Mouse (Mus musculus) ES-E14 (cell line): ENCODE measurements around the gene Hist1h2ad. TPM values are rescaled to one million over a fixed set of nuclear protein-coding genes. Genes with fewer than 3 reads are reported as not detected.
"Not testable (repeated sequence)": the region's sequence is repeated elsewhere in the genome, so short reads cannot be mapped to it uniquely, and the experiment has no call there.

Experiments used
- DNase-seq: peaks from one replicate; pipeline ENCODE4 v3.0.0-alpha.2; 2013; ENCODE audit warnings: low read depth, low spot score
- H3K27ac ChIP-seq: 2 replicates; pipeline ENCODE4 v1.5.1; 2012; ENCODE audit warnings: low read depth, mild to moderate bottlenecking, low read length, moderate library complexity, mixed read lengths; ENCODE audit not compliant: poor library complexity, insufficient read depth, severe bottlenecking
- H3K36me3 ChIP-seq: 2 replicates; pipeline ENCODE4 v1.6.1; 2012; ENCODE audit warnings: mild to moderate bottlenecking, low read length, moderate library complexity, mixed read lengths; ENCODE audit not compliant: control insufficient read depth, poor library complexity, insufficient read depth, severe bottlenecking
- H3K4me1 ChIP-seq, 2 experiments: fragments of 150-350 bp in 1 of 2; sonication (generic) in 1 of 2; 2 replicates each; pipeline ENCODE4 v1.6.1; 2012; ENCODE audit warnings: low read length in 2 of 2, mild to moderate bottlenecking in 1 of 2, mixed read lengths in 1 of 2; ENCODE audit not compliant: control insufficient read depth in 2 of 2, insufficient read depth in 2 of 2, poor library complexity in 1 of 2
- H3K4me3 ChIP-seq, 2 experiments: fragments of 150-350 bp in 1 of 2; sonication (generic) in 1 of 2; 2 replicates each; pipeline ENCODE4 v1.5.1; 2012; ENCODE audit warnings: low read length in 2 of 2, low read depth in 1 of 2, mild to moderate bottlenecking in 1 of 2, mixed read lengths in 1 of 2; ENCODE audit not compliant: insufficient read depth in 1 of 2, poor library complexity in 1 of 2, severe bottlenecking in 1 of 2
- H3K9ac ChIP-seq: 2 replicates; pipeline ENCODE4 v1.6.1; 2012; ENCODE audit warnings: low read depth, mild to moderate bottlenecking, low read length, mixed read lengths; ENCODE audit not compliant: poor library complexity, insufficient read depth, severe bottlenecking
- H3K9me3 ChIP-seq: fragments of 150-350 bp; sonication (generic); 2 replicates; pipeline ENCODE4 v1.6.1; 2012; ENCODE audit warnings: low read depth, mild to moderate bottlenecking, low read length; ENCODE audit not compliant: control insufficient read depth, insufficient read depth
- CHD2 ChIP-seq: IDR thresholded peaks from 2 replicates; pipeline ENCODE4 v1.6.1; 2014; ENCODE audit warnings: mild to moderate bottlenecking, low read depth, low read length, inconsistent platforms
- HCFC1 ChIP-seq: IDR thresholded peaks from 2 replicates; pipeline ENCODE4 v1.6.1; 2012; ENCODE audit warnings: low read length, inconsistent platforms, borderline replicate concordance; ENCODE audit not compliant: insufficient read depth
- MAFK ChIP-seq: IDR thresholded peaks from 2 replicates; pipeline ENCODE4 v1.6.1; 2014; ENCODE audit warnings: mild to moderate bottlenecking, low read depth, low read length, inconsistent platforms; ENCODE audit not compliant: insufficient read depth
- ZC3H11A ChIP-seq: IDR thresholded peaks from 2 replicates; pipeline ENCODE4 v1.6.1; 2012; ENCODE audit warnings: low read depth, mild to moderate bottlenecking, inconsistent platforms, low read length, borderline replicate concordance
- ZNF384 ChIP-seq: IDR thresholded peaks from 2 replicates; pipeline ENCODE4 v1.6.1; 2012; ENCODE audit warnings: low read depth, low read length, inconsistent platforms
- in situ Hi-C, 2 experiments: fragments of 600-800 bp; cut with MboI; formaldehyde crosslinking; loops; one replicate each; pipeline ENCODE4 v1.15.1; 2025; ENCODE audit warnings: low sequenced_read_pairs in 2 of 2, inconsistent platforms in 1 of 2; ENCODE audit not compliant: unreplicated experiment in 2 of 2
- total RNA-seq: library from RNA; depleted of rRNA; stranded (reverse); fragments of 300-350 nt; gene quantifications from 2 replicates; pipeline ENCODE4 v1.2.3, GENCODE M21; 2012

The Hist1h2ad gene
- total RNA-seq, 1 experiment, result 1,000 TPM

DNA sequence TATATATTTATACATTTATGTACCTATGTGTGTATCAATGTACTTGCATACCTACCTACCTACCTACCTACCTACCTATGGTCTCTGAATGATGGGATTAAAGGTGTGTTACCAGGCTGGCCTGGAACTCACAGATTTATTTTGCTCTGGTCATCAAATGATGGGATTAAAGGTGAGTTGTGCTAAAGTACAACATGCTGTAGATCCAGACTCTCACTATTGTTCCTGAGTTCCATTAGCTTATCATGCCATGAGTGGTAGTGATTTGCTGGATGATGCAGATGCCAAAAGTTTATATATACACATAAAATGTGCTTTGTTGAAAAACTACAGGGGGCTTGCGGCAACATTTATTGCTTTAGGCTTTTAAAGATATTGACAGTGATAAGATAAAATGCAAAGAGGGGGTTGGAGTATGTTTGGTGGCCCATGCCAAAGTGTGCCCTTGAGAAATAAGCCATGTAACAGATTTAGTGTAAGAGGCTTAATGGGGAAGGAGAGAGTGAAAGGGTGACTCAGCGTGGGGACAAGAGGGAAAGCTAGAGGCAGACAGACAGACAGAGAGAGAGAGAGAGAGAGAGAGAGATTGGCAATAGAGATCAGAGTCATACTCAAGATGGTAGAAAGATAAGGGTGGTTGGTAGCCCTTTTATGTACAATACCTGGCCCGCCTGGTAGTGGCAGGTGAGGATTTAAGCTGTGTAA, 37.0 kb upstream of the Hist1h2ad start:
- in situ Hi-C loops, result loop anchor here in 1 of 2 experiments (25.0 kb wide), 1 partner anchor 1500 kb away; the partner anchor contains the start of genes Hist1h2ag, Hist1h2ah, Hist1h2bj and Hist1h2bk
- Histone ChIP-seq H3K36me3 (no peaks in the 10 kb centered on the region), H3K4me3 (peak overlapping the region; percentile 19 to 64; a peak in 2 of 4 replicates), H3K9ac (no peak overlapping the region; the same call in 1 of the 2 replicates), H3K9me3 (no peaks in the 10 kb centered on the region), H3K4me1 (no peaks in the 10 kb centered on the region), H3K27ac (no peak overlapping the region; the same call in 1 of the 2 replicates)
- TF ChIP-seq ZNF384 (no peak), MAFK (no peak), CHD2 (no peak), ZC3H11A (no peak), HCFC1 (no peak)
- DNase-seq, result no peak

DNA sequence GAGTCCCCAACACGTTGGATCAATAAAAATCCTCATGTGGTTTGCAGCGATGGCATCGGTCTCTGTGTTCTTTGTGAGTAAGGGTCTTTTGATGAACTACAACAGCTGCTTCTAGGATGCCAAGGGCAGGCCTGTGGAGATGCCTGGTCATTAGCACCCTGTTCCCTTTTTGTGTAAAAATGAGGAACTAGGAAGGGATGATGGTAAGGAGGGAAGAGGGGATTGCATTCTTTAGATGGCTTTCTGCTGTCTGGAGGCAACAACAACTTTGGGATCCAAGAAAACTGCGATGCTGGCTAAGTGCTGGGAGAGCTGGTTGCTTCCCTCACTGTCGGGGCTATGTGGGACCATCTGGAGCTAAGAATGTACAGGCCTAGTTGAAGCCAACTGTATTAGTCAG, 35.9 kb upstream of the Hist1h2ad start:
- peak overlapping the region in 1 of 2 experiments; percentile 28; a peak in 1 of 4 replicates for H3K4me3 ChIP-seq
- H3K9ac ChIP-seq, result peak overlapping the region; percentile 51; the same call in 1 of the 2 replicates
- in situ Hi-C loops, result loop anchor here in 1 of 2 experiments (25.0 kb wide), 1 partner anchor 1501 kb away; the partner anchor contains the start of genes Hist1h2ag, Hist1h2ah, Hist1h2bj and Hist1h2bk
- TF ChIP-seq HCFC1 (no peak), ZNF384 (no peak), CHD2 (no peak), ZC3H11A (no peak), MAFK (no peak)
- no peak for DNase-seq
- H3K27ac ChIP-seq, result no peak overlapping the region
- H3K9me3 ChIP-seq, result no peaks in the 10 kb centered on the region
- H3K4me1 ChIP-seq, result no peaks in the 10 kb centered on the region
- H3K36me3 ChIP-seq, result no peaks in the 10 kb centered on the region

DNA sequence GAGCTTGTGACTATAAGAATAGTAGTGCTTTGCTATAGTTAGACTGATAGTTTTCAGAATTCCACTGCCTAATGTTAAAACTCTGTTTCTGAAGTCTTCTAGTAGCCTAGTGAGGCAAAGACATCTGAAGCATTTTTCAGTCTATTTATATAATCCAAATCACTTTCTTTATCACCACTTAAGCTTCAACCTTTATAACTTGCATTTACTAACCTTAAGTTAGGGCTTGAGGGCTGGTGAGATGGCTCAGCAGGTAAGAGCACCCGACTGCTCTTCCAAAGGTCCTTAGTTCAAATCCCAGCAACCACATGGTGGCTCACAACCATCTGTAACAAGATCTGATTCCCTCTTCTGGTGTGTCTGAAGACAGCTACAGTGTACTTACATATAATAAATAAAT, 34.4 kb upstream of the Hist1h2ad start:
- not testable (repeated sequence) for H3K36me3 ChIP-seq, H3K9me3 ChIP-seq, H3K27ac ChIP-seq, H3K4me1 ChIP-seq, H3K4me3 ChIP-seq, DNase-seq, H3K9ac ChIP-seq
- in situ Hi-C loops, result loop anchor here in 1 of 2 experiments (25.0 kb wide), 1 partner anchor 1503 kb away; the partner anchor contains the start of genes Hist1h2ag, Hist1h2ah, Hist1h2bj and Hist1h2bk

DNA sequence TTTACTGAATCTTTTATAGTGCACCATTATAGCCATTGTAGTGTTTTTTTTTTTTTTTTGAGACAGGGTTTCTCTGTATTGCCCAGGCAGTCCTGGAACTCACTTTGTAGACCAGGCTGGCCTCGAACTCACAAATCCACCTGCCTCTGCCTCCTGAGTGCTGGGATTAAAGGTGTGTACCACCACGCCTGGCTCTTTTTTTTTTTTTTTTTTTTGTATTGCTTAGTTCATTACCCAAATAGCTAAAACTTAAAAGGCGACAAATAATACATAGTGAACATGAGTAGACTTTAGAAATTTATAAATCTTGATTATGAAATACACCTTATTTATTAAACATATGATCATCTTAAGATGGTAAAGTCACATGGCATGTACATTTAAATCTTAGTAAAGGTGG, 32.7 kb upstream of the Hist1h2ad start:
- Histone ChIP-seq H3K27ac (no peak overlapping the region), H3K36me3 (no peaks in the 10 kb centered on the region), H3K9me3 (no peaks in the 10 kb centered on the region), H3K4me3 (no peak overlapping the region), H3K9ac (no peak overlapping the region), H3K4me1 (no peaks in the 10 kb centered on the region; a peak in 1 of 4 replicates)
- DNase-seq, result no peak
- in situ Hi-C loops, result loop anchor here in 1 of 2 experiments (25.0 kb wide), 1 partner anchor 1504 kb away; the partner anchor contains the start of genes Hist1h2ag, Hist1h2ah, Hist1h2bj and Hist1h2bk
- TF ChIP-seq ZC3H11A (no peak), MAFK (no peak), ZNF384 (0 out of 2 replicates have a peak, but pooled peaks have one; percentile 38), CHD2 (no peak)

DNA sequence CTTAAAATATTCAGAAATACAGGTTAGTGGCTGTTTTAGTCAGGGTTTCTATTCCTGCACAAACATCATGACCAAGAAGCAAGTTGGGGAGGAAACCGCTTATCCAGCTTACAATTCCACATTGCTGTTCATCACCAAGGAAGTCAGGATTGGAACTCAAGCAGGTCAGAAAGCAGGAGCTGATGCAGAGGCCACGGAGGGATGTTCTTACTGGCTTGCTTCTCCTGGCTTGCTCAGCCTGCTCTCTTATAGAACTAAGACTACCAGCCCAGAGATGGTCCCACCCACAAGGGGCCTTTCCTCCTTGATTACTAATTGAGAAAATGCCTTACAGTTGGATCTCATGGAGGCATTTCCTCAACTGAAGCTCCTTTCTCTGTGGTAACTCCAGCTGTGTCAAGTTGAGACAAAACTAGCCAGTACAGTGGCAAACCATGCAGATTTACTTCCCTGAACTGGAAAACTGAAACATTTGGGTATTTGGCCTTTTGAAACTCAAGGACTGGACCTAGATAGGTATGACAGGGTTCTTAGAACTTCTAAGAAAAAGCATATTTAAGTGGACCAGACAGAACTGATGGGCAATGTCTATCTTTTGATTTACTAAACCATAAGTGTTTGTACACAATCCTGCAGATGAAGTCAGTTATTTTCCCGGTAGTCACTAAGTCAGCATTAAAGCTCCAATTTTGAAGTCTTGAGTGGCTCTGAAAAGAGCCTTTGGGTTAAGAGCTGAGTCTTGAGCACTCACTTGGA, 31.8 kb upstream of the Hist1h2ad start:
- peak overlapping the region; percentile 42 for H3K9ac ChIP-seq
- H3K9me3 ChIP-seq, H3K4me1 ChIP-seq, H3K36me3 ChIP-seq, DNase-seq: not testable (repeated sequence)
- H3K4me3 ChIP-seq, result peak overlapping the region; percentile 45 to 71
- H3K27ac ChIP-seq, result peak overlapping the region; percentile 49; the same call in 1 of the 2 replicates
- in situ Hi-C loops, result loop anchor here in 1 of 2 experiments (25.0 kb wide), 1 partner anchor 1505 kb away; the partner anchor contains the start of genes Hist1h2ag, Hist1h2ah, Hist1h2bj and Hist1h2bk

DNA sequence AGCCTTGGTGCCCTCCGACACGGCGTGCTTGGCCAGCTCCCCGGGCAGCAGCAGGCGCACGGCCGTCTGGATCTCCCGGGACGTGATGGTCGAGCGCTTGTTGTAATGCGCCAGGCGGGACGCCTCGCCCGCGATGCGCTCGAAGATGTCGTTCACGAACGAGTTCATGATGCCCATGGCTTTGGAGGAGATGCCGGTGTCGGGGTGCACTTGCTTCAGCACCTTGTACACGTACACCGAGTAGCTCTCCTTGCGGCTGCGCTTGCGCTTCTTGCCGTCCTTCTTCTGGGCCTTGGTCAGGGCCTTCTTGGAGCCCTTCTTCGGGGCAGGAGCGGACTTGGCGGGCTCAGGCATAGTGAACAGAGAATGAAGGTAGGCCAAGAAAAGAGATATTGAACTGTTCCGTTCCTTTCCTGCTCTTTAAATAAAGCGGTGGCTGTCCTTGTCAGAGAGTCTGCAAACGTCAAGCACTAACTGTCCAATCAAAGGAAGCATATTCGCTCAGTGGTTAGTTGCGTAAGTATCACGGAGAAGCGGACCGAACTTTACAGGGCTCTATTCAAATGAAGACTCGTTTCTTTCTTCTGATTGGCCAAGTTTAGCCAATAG, 31.1 kb upstream of the Hist1h2ad start, which contains the start of gene Hist1h2bh:
TSS of gene Hist1h2bh (minus strand) at position 394 of the 609 bp plus-strand sequence.
- in situ Hi-C loops, result loop anchor here in 1 of 2 experiments (25.0 kb wide), 1 partner anchor 1506 kb away; the partner anchor contains the start of genes Hist1h2ag, Hist1h2ah, Hist1h2bj and Hist1h2bk
- H3K4me3 ChIP-seq, result peak within 1 kb of the TSS; percentile 70 to 71
- DNase-seq, H3K36me3 ChIP-seq, H3K9me3 ChIP-seq, H3K4me1 ChIP-seq: not testable (repeated sequence)
- peak within 1 kb of the TSS; percentile 76; the same call in 1 of the 2 replicates for H3K27ac ChIP-seq
- peak within 1 kb of the TSS; percentile 65 for H3K9ac ChIP-seq
